Mouse (Mus musculus) cortical plate, adult 2 months (tissue): ENCODE results near the gene Ccl7.

Source experiments
- CTCF ChIP-seq: fragments of 200-500 bp; IDR thresholded peaks from 2 replicates; pipeline ENCODE4 v1.5.1; 2011; ENCODE audit warnings: mild to moderate bottlenecking, control low read depth, low read length; ENCODE audit not compliant: insufficient read depth; ENCODE audit errors: extremely low read depth
- POLR2A ChIP-seq: fragments of 200-500 bp; IDR thresholded peaks from 2 replicates; pipeline ENCODE4 v1.6.1; 2011; ENCODE audit warnings: mild to moderate bottlenecking, low read length, control low read depth; ENCODE audit not compliant: insufficient read depth; ENCODE audit errors: extremely low read depth

DNA sequence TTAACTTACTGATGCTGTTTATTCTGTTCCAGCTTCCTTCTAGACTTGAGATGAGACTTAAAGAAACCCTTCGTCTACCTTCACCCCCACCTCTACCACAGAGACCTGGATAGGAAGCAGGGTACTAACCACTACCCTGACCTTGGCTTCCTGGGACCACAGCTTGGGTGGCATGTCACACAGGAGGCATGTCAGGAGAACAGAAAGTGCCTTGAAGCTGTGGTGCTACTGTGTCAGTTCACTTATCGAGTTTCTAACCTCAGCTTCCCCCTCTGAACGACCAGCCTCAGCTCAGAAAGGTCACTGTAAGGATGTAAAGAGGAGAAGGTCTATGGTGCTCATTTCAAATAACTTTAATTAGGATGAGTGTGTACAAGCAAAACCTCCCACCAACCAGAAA, 24.1 kb upstream of the Ccl7 start:
- TF ChIP-seq CTCF (no peak), POLR2A (no peak)
